Mouse (Mus musculus) kidney, embryonic 14.5 days (tissue): ENCODE data around the gene Cntd1. TPM values are rescaled to one million over a fixed set of nuclear protein-coding genes. Genes with fewer than 3 reads are reported as not detected.

ENCODE experiments used
- ATAC-seq: fragments of 200-750 bp; cut with Nextera tagmentation; 2 replicates; pipeline ENCODE4 v1.8.0; 2017; ENCODE audit warnings: moderate number of reproducible peaks, mild to moderate bottlenecking, moderate TSS enrichment, moderate library complexity; ENCODE audit not compliant: low FRiP score, low TSS enrichment
- H3K27ac ChIP-seq: fragments of 300-500 bp; sonication (generic); 2 replicates; pipeline ENCODE4 v1.5.1; 2014; ENCODE audit warnings: low read depth, mild to moderate bottlenecking, low read length, moderate library complexity, mixed read lengths
- H3K27me3 ChIP-seq: fragments of 300-500 bp; sonication (generic); 2 replicates; pipeline ENCODE4 v1.6.1; 2014; ENCODE audit warnings: mild to moderate bottlenecking, low read length; ENCODE audit not compliant: control insufficient read depth, insufficient read depth
- H3K36me3 ChIP-seq: fragments of 300-500 bp; sonication (generic); 2 replicates; pipeline ENCODE4 v1.6.1; 2014; ENCODE audit warnings: low read length, mixed read lengths; ENCODE audit not compliant: control insufficient read depth, insufficient read depth
- H3K4me1 ChIP-seq: fragments of 300-500 bp; sonication (generic); 2 replicates; pipeline ENCODE4 v1.6.1; 2014; ENCODE audit warnings: low read length, mixed read lengths; ENCODE audit not compliant: control insufficient read depth, insufficient read depth
- H3K4me2 ChIP-seq: fragments of 300-500 bp; sonication (generic); replicated peaks from 2 replicates; pipeline ENCODE4 v1.6.1; 2014; ENCODE audit warnings: low read depth, mild to moderate bottlenecking, low read length
- H3K4me3 ChIP-seq: fragments of 300-500 bp; sonication (generic); 2 replicates; pipeline ENCODE4 v1.5.1; 2014; ENCODE audit warnings: mild to moderate bottlenecking, low read length
- H3K9ac ChIP-seq: fragments of 300-500 bp; sonication (generic); 2 replicates; pipeline ENCODE4 v1.6.1; 2014; ENCODE audit warnings: low read depth, mild to moderate bottlenecking, low read length, moderate library complexity
- H3K9me3 ChIP-seq: fragments of 300-500 bp; sonication (generic); 2 replicates; pipeline ENCODE4 v1.6.1; 2016; ENCODE audit warnings: low read length; ENCODE audit not compliant: control insufficient read depth
- WGBS: fragments of 180-500 bp; shearing (Covaris S2); extraction: QIAGEN DNeasy Blood & Tissue Kit; methylation state at CpG from one replicate; pipeline ENCODE4 v1.1.7; 2014; 5-methylcytosine and 5-hydroxymethylcytosine counted together
- polyA plus RNA-seq: library from polyadenylated mRNA; unstranded; fragments of >200 nt; fragmentation: Nextera tagmentation; extraction: Ambion mirVana; gene quantifications from 2 replicates; pipeline ENCODE4 v1.2.1, GENCODE M21; 2014

The Cntd1 gene
- polyA plus RNA-seq: 1.2 and 1.7 TPM in 2 replicates

- Histone ChIP-seq H3K9ac (peak within 1 kb of the TSS; percentile 52), H3K4me2 (peak within 1 kb of the TSS; percentile 84), H3K9me3 (no peaks in the 10 kb centered on the region), H3K27me3 (no peaks in the 10 kb centered on the region), H3K4me3 (peak within 1 kb of the TSS; percentile 50), H3K36me3 (peaks cover 5% of the 10 kb centered on the region; the same call in 1 of the 2 replicates), H3K4me1 (peaks cover 44% of the 10 kb centered on the region), H3K27ac (peak within 1 kb of the TSS; percentile 63)
- peak; percentile 88 for ATAC-seq
- WGBS: 7% methylated on average over 45 of the region's 45 CpGs
These were observed at the start of gene Cntd1, which contains the start of gene Coa3 for GRCm38 (mm10) chr11:101278223-101279192. Gene Cntd1, plus strand, starts transcription at chr11:101279012. Gene Coa3, minus strand, starts transcription at chr11:101279114.

- WGBS: 30% methylated on average over 8 of the region's 8 CpGs
- H3K4me2 ChIP-seq: no peak overlapping the region; the same call in 1 of the 2 replicates
These were observed 49.4 kb upstream of the Cntd1 start for GRCm38 (mm10) chr11:101229361-101229900.

GRCm38 (mm10) chr11:101230061-101230511 is 48.7 kb upstream of the Cntd1 start:
- H3K9me3 ChIP-seq: no peaks in the 10 kb centered on the region
- H3K9ac ChIP-seq: no peak overlapping the region; the same call in 1 of the 2 replicates
- no peaks in the 10 kb centered on the region for H3K36me3 ChIP-seq
- ATAC-seq: no peak
- H3K4me3 ChIP-seq: no peak overlapping the region
- H3K27ac ChIP-seq: peak overlapping the region; percentile 95
- no peaks in the 10 kb centered on the region for H3K27me3 ChIP-seq
- 30% methylated on average over 2 of the region's 2 CpGs for whole genome bisulfite sequencing
- no peak overlapping the region; the same call in 1 of the 2 replicates for H3K4me2 ChIP-seq
- H3K4me1 ChIP-seq: peaks cover 41% of the 10 kb centered on the region

More at GRCm38 (mm10) chr11:101229361-101229900, 49.4 kb upstream of the Cntd1 start:
- no peak for ATAC-seq
- Histone ChIP-seq H3K27ac (peak overlapping the region; percentile 95), H3K27me3 (no peaks in the 10 kb centered on the region), H3K4me3 (no peak overlapping the region), H3K36me3 (no peaks in the 10 kb centered on the region), H3K4me1 (peaks cover 45% of the 10 kb centered on the region), H3K9ac (peak overlapping the region; percentile 18; the same call in 1 of the 2 replicates), H3K9me3 (no peaks in the 10 kb centered on the region)

GRCm38 (mm10) chr11:101230526-101230925 is 48.3 kb upstream of the Cntd1 start:
- peak overlapping the region; percentile 3; the same call in 1 of the 2 replicates for H3K9ac ChIP-seq
- peaks cover 40% of the 10 kb centered on the region for H3K4me1 ChIP-seq
- peak overlapping the region; percentile 95 for H3K27ac ChIP-seq
- H3K27me3 ChIP-seq: no peaks in the 10 kb centered on the region
- no peaks in the 10 kb centered on the region for H3K9me3 ChIP-seq
- WGBS: 14% methylated on average over 5 of the region's 5 CpGs
- H3K4me3 ChIP-seq: peak overlapping the region; percentile 20; the same call in 1 of the 2 replicates
- no peak for ATAC-seq
- H3K4me2 ChIP-seq: peak overlapping the region; percentile 48
- H3K36me3 ChIP-seq: no peaks in the 10 kb centered on the region

DNA sequence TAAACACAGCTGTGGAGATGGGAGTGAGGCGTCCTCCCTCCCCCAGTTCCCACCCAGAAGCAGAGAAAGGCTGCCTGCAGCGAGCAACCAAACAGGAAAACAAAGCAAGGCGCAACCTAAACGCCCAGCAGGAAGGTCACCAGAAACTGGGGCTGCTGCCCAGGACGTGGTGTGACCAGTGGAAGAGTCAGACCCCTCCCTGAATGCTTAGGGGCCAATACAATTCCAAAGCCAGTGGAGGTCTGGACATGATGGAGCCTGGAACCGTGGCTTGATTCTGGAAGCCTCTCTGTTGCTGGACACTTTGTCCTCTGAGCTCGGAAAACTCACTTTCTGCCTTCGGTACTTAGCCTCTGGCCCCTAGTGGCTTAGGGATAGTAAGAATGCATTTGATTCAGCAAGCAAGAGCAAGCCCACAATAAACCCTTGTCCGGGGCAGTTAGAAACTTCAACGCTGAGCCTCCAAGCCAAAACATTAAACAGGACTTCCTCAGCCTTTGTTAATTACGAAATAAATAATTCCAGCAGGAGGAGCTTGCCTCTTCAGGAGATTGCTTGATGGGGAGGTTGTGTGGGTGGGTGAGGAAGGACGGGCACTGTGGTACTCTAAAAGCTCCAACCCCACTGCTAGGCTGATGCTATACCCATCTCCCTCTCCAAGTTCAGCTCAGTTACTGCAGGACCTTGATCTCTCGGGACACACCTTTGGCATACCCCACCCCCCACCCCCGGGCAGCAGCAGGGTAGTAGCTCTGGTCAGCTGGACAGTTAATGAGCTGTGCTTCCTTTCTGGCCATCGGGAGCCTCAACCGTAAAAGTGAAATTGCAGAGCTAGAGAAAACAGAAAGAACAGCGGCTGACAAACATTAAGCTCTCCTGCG is 47.6 kb upstream of the Cntd1 start:
- Histone ChIP-seq H3K4me3 (peak overlapping the region; percentile 20), H3K36me3 (no peaks in the 10 kb centered on the region), H3K9ac (peak overlapping the region; percentile 3; the same call in 1 of the 2 replicates), H3K27me3 (no peaks in the 10 kb centered on the region), H3K4me2 (peak overlapping the region; percentile 48), H3K9me3 (no peaks in the 10 kb centered on the region), H3K4me1 (peaks cover 40% of the 10 kb centered on the region), H3K27ac (peak overlapping the region; percentile 95)
- peak; percentile 82 for ATAC-seq
- WGBS: 2% methylated on average over 18 of the region's 18 CpGs

GRCm38 (mm10) chr11:101232010-101232839 is 46.6 kb upstream of the Cntd1 start:
- Histone ChIP-seq H3K9me3 (no peaks in the 10 kb centered on the region), H3K27me3 (no peaks in the 10 kb centered on the region), H3K9ac (peak overlapping the region; percentile 3), H3K4me2 (peak overlapping the region; percentile 48), H3K4me1 (peaks cover 40% of the 10 kb centered on the region), H3K4me3 (peak overlapping the region; percentile 20), H3K36me3 (no peaks in the 10 kb centered on the region), H3K27ac (peak overlapping the region; percentile 95)
- WGBS: 48% methylated on average over 6 of the region's 6 CpGs
- ATAC-seq: peak; percentile 77

- no peak overlapping the region for H3K4me3 ChIP-seq
- H3K4me1 ChIP-seq: peaks cover 43% of the 10 kb centered on the region
- 64% methylated on average over 1 of the region's 1 CpGs for WGBS
- no peak overlapping the region for H3K4me2 ChIP-seq
- H3K9ac ChIP-seq: no peak overlapping the region
- no peaks in the 10 kb centered on the region for H3K9me3 ChIP-seq
- H3K27ac ChIP-seq: peak overlapping the region; percentile 0; the same call in 1 of the 2 replicates
- ATAC-seq: no peak
- H3K27me3 ChIP-seq: no peaks in the 10 kb centered on the region
- no peaks in the 10 kb centered on the region for H3K36me3 ChIP-seq
These were observed 45.6 kb upstream of the Cntd1 start for GRCm38 (mm10) chr11:101233240-101233639.

DNA sequence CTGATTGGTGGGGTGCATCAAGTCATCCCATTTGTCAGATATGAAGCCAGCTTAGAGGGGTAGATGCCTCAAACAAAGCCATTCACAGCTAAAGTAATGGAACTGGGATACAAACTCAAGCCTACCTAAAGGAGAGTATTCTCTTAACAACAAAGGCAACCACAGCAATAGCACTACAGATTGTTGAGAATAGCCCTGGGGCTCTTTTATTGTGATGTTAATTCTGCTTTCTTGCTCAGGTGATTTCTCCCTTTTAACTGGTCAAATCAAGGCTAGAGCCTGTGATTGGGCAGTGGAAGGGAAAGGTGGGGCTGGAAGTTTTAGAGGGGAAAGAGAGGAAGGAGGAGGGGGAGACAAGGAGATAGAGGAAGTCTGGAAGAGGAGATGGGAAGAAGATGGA is 44.7 kb upstream of the Cntd1 start:
- H3K4me1 ChIP-seq: peaks cover 42% of the 10 kb centered on the region
- H3K27ac ChIP-seq: no peak overlapping the region

More for the DNA sequence above, 44.7 kb upstream of the Cntd1 start:
- no peak overlapping the region for H3K9ac ChIP-seq
- no peaks in the 10 kb centered on the region for H3K9me3 ChIP-seq
- H3K36me3 ChIP-seq: no peaks in the 10 kb centered on the region
- H3K4me2 ChIP-seq: no peak overlapping the region
- H3K27me3 ChIP-seq: no peaks in the 10 kb centered on the region
- H3K4me3 ChIP-seq: no peak overlapping the region
- no peak for ATAC-seq
